Mouse (Mus musculus) neural tube, embryonic 13.5 days (tissue): ENCODE measurements at regions not wholly inside any gene's neighbourhood (a gene's known extent, or its start where the extent isn't known, plus 50 kb on each side); places are given as distances from the start of the nearest gene placed in this dataset.

ENCODE experiments used
- ATAC-seq: fragments of 200-750 bp; cut with Nextera tagmentation; 2 replicates; pipeline ENCODE4 v1.8.0; 2017; ENCODE audit warnings: low read depth, mild to moderate bottlenecking, moderate TSS enrichment, moderate library complexity
- H3K27ac ChIP-seq: fragments of 300-500 bp; sonication (generic); replicated peaks from 2 replicates; pipeline ENCODE4 v1.5.1; 2015; ENCODE audit warnings: moderate library complexity, mild to moderate bottlenecking, inconsistent platforms
- H3K27me3 ChIP-seq: fragments of 300-500 bp; sonication (generic); 2 replicates; pipeline ENCODE4 v1.6.1; 2015; ENCODE audit warnings: mild to moderate bottlenecking, inconsistent platforms
- H3K36me3 ChIP-seq: fragments of 300-500 bp; sonication (generic); 2 replicates; pipeline ENCODE4 v1.6.1; 2015; ENCODE audit warnings: mild to moderate bottlenecking, inconsistent platforms
- H3K4me1 ChIP-seq: fragments of 300-500 bp; sonication (generic); replicated peaks from 2 replicates; pipeline ENCODE4 v1.6.1; 2015; ENCODE audit warnings: inconsistent platforms
- H3K4me2 ChIP-seq: fragments of 300-500 bp; sonication (generic); 2 replicates; pipeline ENCODE4 v1.6.1; 2015; ENCODE audit warnings: inconsistent platforms, mild to moderate bottlenecking, moderate library complexity
- H3K4me3 ChIP-seq: fragments of 300-500 bp; sonication (generic); 2 replicates; pipeline ENCODE4 v1.5.1; 2015; ENCODE audit warnings: mild to moderate bottlenecking, inconsistent platforms
- H3K9ac ChIP-seq: fragments of 300-500 bp; sonication (generic); 2 replicates; pipeline ENCODE4 v1.6.1; 2015; ENCODE audit warnings: moderate library complexity, mild to moderate bottlenecking, inconsistent platforms
- H3K9me3 ChIP-seq: fragments of 300-500 bp; sonication (generic); 2 replicates; pipeline ENCODE4 v1.6.1; 2016; ENCODE audit warnings: inconsistent platforms
- WGBS: fragments of 180-500 bp; shearing (Covaris S2); methylation state at CpG from one replicate; pipeline ENCODE4 v1.1.7; 2015; 5-methylcytosine and 5-hydroxymethylcytosine counted together

- no peak overlapping the region for H3K27ac ChIP-seq
- WGBS, result 62% methylated on average over 3 of the region's 3 CpGs
- no peak for ATAC-seq
Measured at GRCm38 (mm10) chr15:62294786-62295185, 1372.0 kb upstream of the A1bg start.

GRCm38 (mm10) chr15:62292876-62293275, 1370.1 kb upstream of the A1bg start:
- Histone ChIP-seq H3K4me2 (no peak overlapping the region), H3K4me3 (no peak overlapping the region), H3K9me3 (no peaks in the 10 kb centered on the region), H3K36me3 (no peaks in the 10 kb centered on the region), H3K9ac (no peak overlapping the region), H3K27me3 (no peaks in the 10 kb centered on the region), H3K4me1 (peaks cover 9% of the 10 kb centered on the region), H3K27ac (no peak overlapping the region)
- ATAC-seq, result no peak
- WGBS, result 88% methylated on average over 3 of the region's 3 CpGs

More at GRCm38 (mm10) chr15:62294786-62295185, 1372.0 kb upstream of the A1bg start:
- Histone ChIP-seq H3K4me1 (peaks cover 9% of the 10 kb centered on the region), H3K4me3 (no peak overlapping the region), H3K36me3 (no peaks in the 10 kb centered on the region), H3K9ac (no peak overlapping the region), H3K4me2 (no peak overlapping the region), H3K27me3 (no peaks in the 10 kb centered on the region), H3K9me3 (no peaks in the 10 kb centered on the region)

DNA sequence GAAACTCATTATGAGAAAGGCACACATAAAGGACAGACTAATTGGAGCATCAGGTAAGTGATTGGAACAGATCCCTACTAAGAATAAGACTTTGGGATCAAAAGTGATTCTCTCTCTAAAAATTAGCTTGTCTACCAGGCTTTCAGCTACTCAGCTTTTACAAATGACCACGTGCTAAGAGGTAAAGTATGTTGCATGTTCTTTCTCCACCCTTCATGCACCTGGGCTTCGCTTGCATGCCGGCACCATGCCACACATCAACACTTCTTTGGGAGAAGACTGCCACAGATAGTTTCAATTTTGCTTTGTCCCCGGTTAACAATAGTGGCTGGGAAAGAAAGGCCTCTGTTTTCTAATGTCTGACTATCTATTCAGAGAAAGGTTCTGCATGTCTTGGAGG, 1367.9 kb upstream of the A1bg start:
- 84% methylated on average over 4 of the region's 4 CpGs for WGBS
- H3K4me2 ChIP-seq, result no peak overlapping the region
- no peak overlapping the region for H3K27ac ChIP-seq
- no peak overlapping the region for H3K9ac ChIP-seq
- H3K4me3 ChIP-seq, result no peak overlapping the region
- H3K4me1 ChIP-seq, result peaks cover 13% of the 10 kb centered on the region
- no peaks in the 10 kb centered on the region for H3K36me3 ChIP-seq
- H3K27me3 ChIP-seq, result no peaks in the 10 kb centered on the region
- no peaks in the 10 kb centered on the region for H3K9me3 ChIP-seq
- ATAC-seq, result no peak

DNA sequence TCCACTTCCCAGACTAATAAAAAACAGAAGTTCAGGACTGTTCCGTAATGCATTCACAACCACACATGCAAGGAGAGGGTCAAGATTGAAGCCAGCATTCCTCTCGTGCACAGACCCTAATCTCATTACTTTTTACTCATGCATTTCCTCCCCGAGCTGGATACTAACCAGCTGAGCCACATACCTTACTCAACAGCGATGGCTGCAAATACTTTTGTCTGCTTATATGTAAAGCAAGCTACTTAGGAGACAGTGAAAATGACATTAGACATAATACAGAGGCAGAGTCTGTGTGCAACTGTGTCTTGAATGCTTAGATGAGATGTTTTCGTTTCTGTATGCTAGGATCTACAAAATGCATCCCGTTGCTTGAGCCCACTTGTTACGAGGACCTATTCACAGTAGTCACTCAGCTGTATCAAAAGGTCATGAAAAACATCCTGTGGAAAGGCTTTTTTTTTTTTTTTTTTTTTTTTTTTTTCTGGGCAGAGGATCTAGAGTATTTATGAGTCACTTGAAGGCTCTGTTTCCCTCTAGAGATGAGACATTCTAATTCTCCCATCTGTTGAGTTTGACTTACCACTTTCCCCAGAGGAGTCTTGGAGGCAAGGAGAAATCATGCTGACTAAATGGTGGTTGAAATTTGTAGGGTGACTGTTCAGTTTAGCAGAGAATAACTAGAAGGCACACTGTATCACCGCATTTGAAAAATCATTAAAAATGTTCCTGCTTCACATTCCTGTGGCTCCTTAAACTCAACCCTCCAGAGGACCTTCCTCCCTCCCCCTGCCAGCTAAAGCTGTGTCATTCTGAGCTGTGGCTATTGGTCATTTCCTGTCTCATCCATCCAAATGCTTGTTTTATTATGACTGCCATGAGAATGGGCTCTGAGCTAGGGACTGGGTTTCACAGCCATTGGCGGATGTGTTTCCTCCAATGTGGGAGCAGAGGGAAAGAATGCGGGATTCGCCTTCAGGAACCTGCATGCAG, 1364.1 kb upstream of the A1bg start:
- 61% methylated on average over 11 of the region's 11 CpGs for WGBS
- no peak overlapping the region for H3K9ac ChIP-seq
- no peak overlapping the region for H3K4me3 ChIP-seq
- H3K36me3 ChIP-seq, result no peaks in the 10 kb centered on the region
- no peaks in the 10 kb centered on the region for H3K27me3 ChIP-seq
- no peaks in the 10 kb centered on the region for H3K9me3 ChIP-seq
- ATAC-seq, result no peak
- peaks cover 23% of the 10 kb centered on the region for H3K4me1 ChIP-seq
- no peak overlapping the region for H3K27ac ChIP-seq
- H3K4me2 ChIP-seq, result no peak overlapping the region

- Histone ChIP-seq H3K27ac (peak overlapping the region; percentile 46; the same call in 1 of the 2 replicates), H3K4me1 (peaks cover 23% of the 10 kb centered on the region), H3K4me2 (no peak overlapping the region), H3K27me3 (no peaks in the 10 kb centered on the region), H3K4me3 (no peak overlapping the region), H3K36me3 (no peaks in the 10 kb centered on the region), H3K9ac (no peak overlapping the region), H3K9me3 (no peaks in the 10 kb centered on the region)
- 82% methylated on average over 7 of the region's 7 CpGs for WGBS
- ATAC-seq, result peak; percentile 67
Measured at GRCm38 (mm10) chr15:62284606-62285531, 1362.1 kb upstream of the A1bg start.

- 61% methylated on average over 6 of the region's 6 CpGs for WGBS
- Histone ChIP-seq H3K4me3 (no peak overlapping the region), H3K27me3 (no peaks in the 10 kb centered on the region), H3K9me3 (no peaks in the 10 kb centered on the region), H3K4me2 (no peak overlapping the region), H3K27ac (peak overlapping the region; percentile 46), H3K4me1 (peaks cover 23% of the 10 kb centered on the region), H3K36me3 (no peaks in the 10 kb centered on the region), H3K9ac (no peak overlapping the region)
- peak; percentile 65; the same call in 1 of the 2 replicates for ATAC-seq
Measured at GRCm38 (mm10) chr15:62283661-62284429, 1361.0 kb upstream of the A1bg start.

- 73% methylated on average over 9 of the region's 9 CpGs for WGBS
- ATAC-seq, result no peak; the same call in 1 of the 2 replicates
- H3K4me1 ChIP-seq, result peaks cover 23% of the 10 kb centered on the region
- no peak overlapping the region for H3K9ac ChIP-seq
- H3K4me3 ChIP-seq, result no peak overlapping the region
- H3K36me3 ChIP-seq, result no peaks in the 10 kb centered on the region
- no peak overlapping the region for H3K27ac ChIP-seq
- no peaks in the 10 kb centered on the region for H3K9me3 ChIP-seq
- H3K4me2 ChIP-seq, result no peak overlapping the region
- no peaks in the 10 kb centered on the region for H3K27me3 ChIP-seq
Measured at GRCm38 (mm10) chr15:62282646-62283045, 1359.8 kb upstream of the A1bg start.

GRCm38 (mm10) chr15:62282116-62282515, 1359.3 kb upstream of the A1bg start:
- WGBS, result 90% methylated on average over 1 of the region's 1 CpGs

GRCm38 (mm10) chr15:62279526-62279925, 1356.7 kb upstream of the A1bg start:
- no peaks in the 10 kb centered on the region for H3K27me3 ChIP-seq
- peaks cover 12% of the 10 kb centered on the region for H3K4me1 ChIP-seq
- H3K4me3 ChIP-seq, result no peak overlapping the region
- no peak overlapping the region for H3K4me2 ChIP-seq
- ATAC-seq, result no peak
- no peak overlapping the region for H3K27ac ChIP-seq
- H3K9ac ChIP-seq, result no peak overlapping the region
- no peaks in the 10 kb centered on the region for H3K36me3 ChIP-seq
- H3K9me3 ChIP-seq, result no peaks in the 10 kb centered on the region
- 90% methylated on average over 2 of the region's 2 CpGs for WGBS

More at GRCm38 (mm10) chr15:62282116-62282515, 1359.3 kb upstream of the A1bg start:
- ATAC-seq, result no peak
- no peaks in the 10 kb centered on the region for H3K27me3 ChIP-seq
- no peak overlapping the region for H3K4me2 ChIP-seq
- no peaks in the 10 kb centered on the region for H3K9me3 ChIP-seq
- H3K9ac ChIP-seq, result no peak overlapping the region
- peaks cover 23% of the 10 kb centered on the region for H3K4me1 ChIP-seq
- H3K27ac ChIP-seq, result no peak overlapping the region
- no peaks in the 10 kb centered on the region for H3K36me3 ChIP-seq
- no peak overlapping the region for H3K4me3 ChIP-seq

DNA sequence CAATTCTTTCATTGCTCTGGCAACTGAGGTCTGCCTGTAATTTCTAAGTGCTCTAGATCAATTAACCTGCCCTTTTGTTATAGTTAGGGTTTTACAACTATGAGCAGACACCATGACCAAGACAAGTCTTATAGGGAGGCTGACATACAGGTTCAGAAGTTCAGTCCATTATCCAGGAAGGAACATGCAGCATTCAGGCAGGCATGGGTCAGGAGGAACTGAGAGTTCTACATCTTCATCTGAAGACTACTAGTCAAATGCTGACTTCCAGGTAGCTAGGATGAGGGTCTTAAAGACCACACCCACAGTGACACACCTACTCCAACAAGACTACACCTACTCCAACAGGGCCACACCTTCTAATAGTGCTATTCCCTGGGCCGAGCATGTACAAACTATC, 1352.0 kb upstream of the A1bg start:
- Histone ChIP-seq H3K4me1 (no peaks in the 10 kb centered on the region), H3K9me3 (no peaks in the 10 kb centered on the region), H3K4me3 (no peak overlapping the region), H3K4me2 (no peak overlapping the region), H3K27me3 (no peaks in the 10 kb centered on the region), H3K27ac (no peak overlapping the region), H3K36me3 (no peaks in the 10 kb centered on the region), H3K9ac (no peak overlapping the region)
- ATAC-seq, result no peak
- WGBS, result 96% methylated on average over 1 of the region's 1 CpGs

- no peaks in the 10 kb centered on the region for H3K36me3 ChIP-seq
- no peak overlapping the region for H3K4me2 ChIP-seq
- H3K4me1 ChIP-seq, result no peaks in the 10 kb centered on the region
- WGBS, result 87% methylated on average over 1 of the region's 1 CpGs
- ATAC-seq, result no peak
- H3K9ac ChIP-seq, result no peak overlapping the region
- no peak overlapping the region for H3K27ac ChIP-seq
- H3K4me3 ChIP-seq, result no peak overlapping the region
- no peaks in the 10 kb centered on the region for H3K9me3 ChIP-seq
- H3K27me3 ChIP-seq, result no peaks in the 10 kb centered on the region
Measured at GRCm38 (mm10) chr15:62273855-62274488, 1351.2 kb upstream of the A1bg start.
